Mouse (Mus musculus) heart, postnatal 0 days (tissue): ENCODE data around the gene Prph2. TPM values are rescaled to one million over a fixed set of nuclear protein-coding genes. Genes with fewer than 3 reads are reported as not detected.

Source experiments
- ATAC-seq: fragments of 200-750 bp; cut with Nextera tagmentation; 2 replicates; pipeline ENCODE4 v1.8.0; 2017; ENCODE audit warnings: low read depth, moderate number of reproducible peaks, moderate library complexity; ENCODE audit not compliant: insufficient read depth
- DNase-seq: peaks from one replicate; pipeline ENCODE4 v3.0.0-alpha.2; 2016; ENCODE audit warnings: low spot score
- H3K27ac ChIP-seq: fragments of 300-500 bp; sonication (generic); 2 replicates; pipeline ENCODE4 v1.5.1; 2014; ENCODE audit warnings: low read depth, mild to moderate bottlenecking
- H3K27me3 ChIP-seq: fragments of 300-500 bp; sonication (generic); 2 replicates; pipeline ENCODE4 v1.6.1; 2014; ENCODE audit warnings: low read length, mixed read lengths; ENCODE audit not compliant: control insufficient read depth, insufficient read depth
- H3K36me3 ChIP-seq: fragments of 300-500 bp; sonication (generic); replicated peaks from 2 replicates; pipeline ENCODE4 v1.6.1; 2014; ENCODE audit warnings: low read length, mixed read lengths; ENCODE audit not compliant: control insufficient read depth, insufficient read depth
- H3K4me1 ChIP-seq: fragments of 300-500 bp; sonication (generic); 2 replicates; pipeline ENCODE4 v1.6.1; 2014; ENCODE audit warnings: antibody characterized with exemption; ENCODE audit not compliant: control insufficient read depth, insufficient read depth
- H3K4me2 ChIP-seq: fragments of 300-500 bp; sonication (generic); 2 replicates; pipeline ENCODE4 v1.6.1; 2014; ENCODE audit warnings: low read depth, mild to moderate bottlenecking, low read length, moderate library complexity
- H3K4me3 ChIP-seq: fragments of 300-500 bp; sonication (generic); 2 replicates; pipeline ENCODE4 v1.5.1; 2014; ENCODE audit warnings: low read depth, low read length
- H3K9ac ChIP-seq: fragments of 300-500 bp; sonication (generic); replicated peaks from 2 replicates; pipeline ENCODE4 v1.6.1; 2014; ENCODE audit warnings: low read depth, low read length, mixed read lengths
- H3K9me3 ChIP-seq: fragments of 300-500 bp; sonication (generic); replicated peaks from 2 replicates; pipeline ENCODE4 v1.6.1; 2016; ENCODE audit warnings: low read length; ENCODE audit not compliant: control insufficient read depth
- CTCF ChIP-seq: IDR thresholded peaks from 2 replicates; pipeline ENCODE4 v1.5.1; 2016; ENCODE audit warnings: antibody characterized with exemption, control low read depth, low read depth
- EP300 ChIP-seq: IDR thresholded peaks from 2 replicates; pipeline ENCODE4 v1.6.1; 2016; ENCODE audit warnings: antibody characterized with exemption, low read depth
- WGBS: fragments of 180-500 bp; shearing (Covaris S2); extraction: QIAGEN DNeasy Blood & Tissue Kit; methylation state at CpG from one replicate; pipeline ENCODE4 v1.1.7; 2014; 5-methylcytosine and 5-hydroxymethylcytosine counted together
- polyA plus RNA-seq: library from polyadenylated mRNA; unstranded; fragments of >200 nt; fragmentation: Nextera tagmentation; extraction: Ambion mirVana; gene quantifications from 2 replicates; pipeline ENCODE4 v1.2.1, GENCODE M21; 2015
- total RNA-seq: library from RNA; depleted of rRNA; stranded (reverse); fragments of >200 nt; gene quantifications from 2 replicates; pipeline ENCODE4 v1.2.3, GENCODE M21; 2014; ENCODE audit warnings: low replicate concordance

The Prph2 gene
- total and polyA plus RNA-seq, 2 experiments from 2014 or later: not detected

DNA sequence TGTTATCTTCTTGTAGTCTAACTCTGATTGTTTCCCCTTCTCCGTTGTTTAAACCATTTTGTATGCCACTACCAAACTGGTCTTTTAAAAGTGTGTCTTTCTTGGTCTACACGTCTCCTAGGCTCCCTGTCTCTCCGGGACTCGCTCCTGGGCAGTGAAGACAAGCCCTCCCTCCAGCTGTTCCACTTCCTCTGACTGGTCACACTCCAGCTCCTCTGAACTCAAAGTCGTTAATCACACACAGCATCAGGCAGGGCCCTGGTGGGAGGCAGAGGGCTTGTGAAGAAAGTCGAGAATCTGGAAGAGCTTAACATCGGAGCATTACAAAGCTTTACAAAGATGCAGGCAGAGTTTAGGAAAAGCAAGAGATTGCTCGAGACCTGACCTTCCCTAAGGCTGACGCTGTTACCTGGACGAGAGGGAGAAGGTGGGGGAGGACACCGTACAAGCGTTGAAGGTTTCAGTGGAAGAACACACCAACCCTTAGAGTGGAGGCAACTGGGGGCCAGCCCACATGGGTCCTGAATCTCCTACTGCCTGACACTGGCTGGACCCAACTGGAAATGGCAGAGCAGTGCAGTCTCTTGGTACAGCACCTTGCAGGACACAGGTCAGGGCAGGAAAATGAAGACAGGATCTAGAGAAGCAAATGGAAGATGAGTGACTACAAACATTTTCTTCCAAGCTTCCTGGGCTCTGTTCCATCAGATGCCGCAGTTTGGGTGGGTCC lies 12.9 kb upstream of the Prph2 start:
- H3K27ac ChIP-seq: no peak overlapping the region

DNA sequence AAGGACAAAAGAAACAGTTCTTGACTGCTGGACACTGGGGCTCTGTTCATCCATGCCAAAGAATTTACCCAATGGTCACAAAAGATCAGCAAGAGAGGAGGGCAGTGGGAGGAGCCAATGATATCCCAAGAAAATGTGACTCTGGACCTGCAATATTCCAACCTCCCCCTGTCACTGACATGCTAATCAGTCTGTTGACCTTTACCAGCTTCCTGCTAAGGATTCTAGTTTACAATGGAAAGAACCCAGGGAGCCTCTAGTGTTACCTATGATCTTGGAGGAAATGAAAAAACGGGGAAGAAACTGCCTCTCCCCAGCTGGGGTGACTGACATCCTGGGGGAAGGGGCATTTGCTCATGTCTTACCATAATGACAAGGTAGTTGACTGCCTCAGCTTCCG lies 9.3 kb upstream of the Prph2 start:
- WGBS: 51% methylated on average over 2 of the region's 2 CpGs
- ATAC-seq (no peak), DNase-seq (no peak)
- Histone ChIP-seq H3K4me3 (no peak overlapping the region), H3K27ac (no peak overlapping the region), H3K36me3 (no peaks in the 10 kb centered on the region), H3K9ac (no peak overlapping the region), H3K4me2 (no peak overlapping the region), H3K9me3 (no peaks in the 10 kb centered on the region), H3K4me1 (no peaks in the 10 kb centered on the region), H3K27me3 (no peaks in the 10 kb centered on the region)
- no peak for TF ChIP-seq CTCF
- TF ChIP-seq EP300: no peak

More for the DNA sequence above, 12.9 kb upstream of the Prph2 start:
- Histone ChIP-seq H3K4me1 (peaks cover 5% of the 10 kb centered on the region; the same call in 1 of the 2 replicates), H3K36me3 (no peaks in the 10 kb centered on the region), H3K9ac (no peak overlapping the region), H3K9me3 (no peaks in the 10 kb centered on the region), H3K4me3 (no peak overlapping the region), H3K27me3 (no peaks in the 10 kb centered on the region), H3K4me2 (no peak overlapping the region)
- DNase-seq (no peak), ATAC-seq (no peak)
- TF ChIP-seq CTCF: no peak
- no peak for TF ChIP-seq EP300
- WGBS: 46% methylated on average over 13 of the region's 13 CpGs

DNA sequence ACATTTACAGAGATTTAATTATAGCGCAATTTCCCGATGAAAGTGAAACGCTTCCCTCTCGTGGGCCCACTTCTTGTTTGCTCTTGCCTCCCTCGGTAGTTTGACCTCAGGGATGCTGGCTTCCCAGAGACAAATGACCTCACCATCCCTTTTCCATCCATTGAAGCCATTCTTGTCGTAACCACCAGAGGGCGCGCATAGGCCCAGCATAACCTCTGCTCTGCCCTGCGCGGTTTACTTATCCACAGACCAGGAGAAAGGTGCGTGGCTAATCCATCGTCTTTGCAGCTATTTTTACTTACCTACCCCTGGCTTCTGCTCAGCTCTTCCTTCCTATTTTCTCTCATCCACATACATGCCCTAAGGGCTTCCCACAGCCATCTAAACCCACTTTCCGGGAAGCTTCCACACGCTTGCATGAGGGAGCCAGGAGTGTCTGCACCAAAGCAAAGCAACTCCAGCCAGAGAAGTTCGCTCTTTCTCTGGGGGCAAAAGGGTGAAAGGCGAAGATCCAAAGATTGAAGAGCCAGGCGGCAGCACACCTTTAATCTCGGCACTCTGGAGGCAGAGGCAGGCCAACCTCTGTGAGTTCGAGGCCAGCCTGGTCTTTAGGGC lies 6.3 kb upstream of the Prph2 start:
- Histone ChIP-seq H3K9me3 (no peaks in the 10 kb centered on the region), H3K36me3 (no peaks in the 10 kb centered on the region), H3K27ac (no peak overlapping the region), H3K27me3 (no peaks in the 10 kb centered on the region), H3K4me1 (no peaks in the 10 kb centered on the region), H3K4me2 (no peak overlapping the region), H3K4me3 (no peak overlapping the region), H3K9ac (no peak overlapping the region)
- WGBS: 19% methylated on average over 19 of the region's 19 CpGs
- TF ChIP-seq CTCF (peak; percentile 96), EP300 (no peak)
- DNase-seq (peak; percentile 75), ATAC-seq (peak; percentile 89)

DNA sequence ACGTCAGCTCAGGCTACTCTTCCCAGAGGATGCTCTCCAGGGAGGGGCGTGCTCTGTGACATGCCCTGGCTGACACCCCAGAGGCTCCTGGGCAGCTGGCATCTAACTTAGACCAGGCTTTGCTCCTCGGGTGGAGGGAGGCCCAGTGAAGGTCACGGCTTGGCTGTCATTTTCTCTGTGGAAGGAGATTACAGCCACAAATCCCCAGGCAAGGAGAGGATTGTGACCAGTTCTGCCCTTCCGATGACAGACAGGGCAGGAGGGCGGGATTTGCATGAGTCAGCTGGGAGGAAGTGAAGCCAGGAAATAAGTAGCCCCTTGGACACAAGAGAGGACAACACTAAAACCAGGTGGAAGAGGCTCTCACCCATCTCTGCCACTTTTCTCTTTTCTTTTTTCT lies 2.1 kb downstream of the Prph2 start:
- Histone ChIP-seq H3K4me2 (no peak overlapping the region), H3K27me3 (no peaks in the 10 kb centered on the region), H3K36me3 (no peaks in the 10 kb centered on the region), H3K4me3 (no peak overlapping the region), H3K9me3 (no peaks in the 10 kb centered on the region), H3K27ac (no peak overlapping the region), H3K4me1 (no peaks in the 10 kb centered on the region), H3K9ac (no peak overlapping the region)
- DNase-seq (peak; percentile 54), ATAC-seq (peak; percentile 57)
- TF ChIP-seq EP300: no peak
- no peak for TF ChIP-seq CTCF
- 22% methylated on average over 6 of the region's 6 CpGs for WGBS

DNA sequence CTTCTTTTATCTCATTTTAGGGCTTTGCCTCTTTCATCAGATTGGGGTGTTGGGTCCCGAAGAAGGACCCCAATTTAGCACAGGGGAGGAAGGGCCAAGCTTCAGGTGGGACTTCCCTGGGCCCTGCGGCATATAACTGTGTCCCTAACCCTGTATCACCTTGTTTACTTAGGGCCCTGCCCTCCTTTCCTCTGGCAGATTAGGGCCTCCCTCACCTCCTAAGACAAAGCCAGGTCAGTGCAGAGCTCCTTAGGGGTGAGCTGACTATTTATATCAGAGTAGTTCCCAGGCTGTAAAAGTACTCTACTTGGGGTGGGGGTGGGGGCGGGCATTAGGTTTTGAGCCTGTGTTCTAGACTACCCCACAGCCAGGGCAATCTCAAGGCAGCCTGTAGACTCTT lies 4.9 kb downstream of the Prph2 start:
- H3K9me3 ChIP-seq: no peaks in the 10 kb centered on the region
- 48% methylated on average over 3 of the region's 3 CpGs for WGBS
- no peak overlapping the region for H3K9ac ChIP-seq
- H3K27me3 ChIP-seq: no peaks in the 10 kb centered on the region
- TF ChIP-seq CTCF: no peak
- no peak for TF ChIP-seq EP300
- DNase-seq (no peak), ATAC-seq (no peak)
- H3K36me3 ChIP-seq: no peaks in the 10 kb centered on the region
- no peak overlapping the region for H3K27ac ChIP-seq
- H3K4me3 ChIP-seq: no peak overlapping the region
- H3K4me2 ChIP-seq: no peak overlapping the region
- H3K4me1 ChIP-seq: no peaks in the 10 kb centered on the region
